Mouse (Mus musculus): ENCODE measurements around the gene Ankrd39. TPM values are rescaled to one million over a fixed set of nuclear protein-coding genes. Genes with fewer than 3 reads are reported as not detected.
"Not testable (repeated sequence)": the region's sequence is repeated elsewhere in the genome, so short reads cannot be mapped to it uniquely, and the experiment has no call there.

Ankrd39 gene
- total RNA-seq, 2 experiments from 2014 or later: 13.4 to 13.7 TPM

DNA sequence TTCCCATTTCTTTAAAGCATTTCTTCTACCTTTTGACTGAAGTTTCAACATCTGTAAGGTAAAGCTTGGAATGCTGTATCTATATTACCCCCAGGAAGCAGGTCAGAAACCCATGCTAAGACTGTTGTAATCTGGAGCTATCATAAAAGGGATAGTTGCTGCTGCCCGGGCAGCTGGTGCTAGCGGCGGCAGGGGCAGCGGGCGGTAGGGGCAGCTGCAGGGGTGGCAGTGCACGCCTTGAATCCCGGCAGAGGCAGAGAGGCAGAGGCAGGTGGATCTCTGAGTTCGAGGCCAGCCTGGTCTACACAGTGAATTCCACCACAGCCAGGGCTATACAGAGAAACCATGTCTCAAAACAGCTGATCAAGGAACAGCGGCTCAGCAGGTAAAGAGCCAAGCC, 4.3 kb downstream of the Ankrd39 start:
- no peak for DNase-seq (ENCODE audit: low spot score in 2 of 2)
- no peak for TF ChIP-seq CTCF (conservative IDR thresholded peaks at IDR 0.05)
- no peak overlapping the region for H3K27ac ChIP-seq
- no peak overlapping the region for H3K4me3 ChIP-seq

DNA sequence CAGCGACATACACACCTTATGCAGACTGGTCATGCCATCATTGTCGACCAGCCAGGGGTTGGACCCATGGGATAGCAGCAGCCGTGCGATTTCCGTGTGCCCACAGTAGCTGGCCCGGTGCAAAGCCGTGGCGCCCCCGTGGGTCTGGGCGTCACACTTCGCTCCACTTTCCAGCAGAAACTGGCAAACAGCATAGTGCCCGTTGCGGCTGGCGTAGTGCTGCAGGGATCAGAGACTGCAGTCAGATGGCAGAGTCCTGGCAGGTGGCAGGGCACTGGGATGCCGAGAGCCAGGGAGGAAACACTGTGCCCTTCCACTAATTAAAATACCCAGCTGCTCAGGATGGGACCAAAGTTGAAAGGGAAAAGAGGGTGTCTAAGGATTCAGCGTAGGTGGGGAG, 5.4 kb downstream of the Ankrd39 start:
- Histone ChIP-seq H3K27ac (no peak overlapping the region), H3K4me3 (no peak overlapping the region)
- no peak for TF ChIP-seq CTCF (conservative IDR thresholded peaks at IDR 0.05)
- DNase-seq (ENCODE audit: low spot score in 2 of 2): no peak

DNA sequence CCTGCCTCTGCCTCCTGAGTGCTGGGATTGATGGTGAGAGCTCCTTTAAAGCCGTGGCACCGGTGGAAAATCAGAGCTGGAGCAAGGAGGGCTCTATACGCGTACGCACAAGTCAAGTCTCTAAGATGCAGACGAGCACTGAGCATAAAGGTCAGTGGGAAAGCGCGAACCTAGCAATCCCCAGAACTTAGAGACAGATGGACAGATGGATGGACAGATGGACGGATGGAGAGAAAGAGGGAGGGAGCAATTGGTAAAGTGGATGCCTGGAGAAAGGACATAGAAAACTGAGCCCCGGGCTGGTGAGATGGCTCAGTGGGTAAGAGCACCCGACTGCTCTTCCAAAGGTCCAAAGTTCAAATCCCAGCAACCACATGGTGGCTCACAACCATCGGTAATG, 6.4 kb downstream of the Ankrd39 start:
- no peak for TF ChIP-seq CTCF (conservative IDR thresholded peaks at IDR 0.05)
- DNase-seq (ENCODE audit: low spot score in 2 of 2): no peak
- no peak overlapping the region for H3K4me3 ChIP-seq
- H3K27ac ChIP-seq: no peak overlapping the region

DNA sequence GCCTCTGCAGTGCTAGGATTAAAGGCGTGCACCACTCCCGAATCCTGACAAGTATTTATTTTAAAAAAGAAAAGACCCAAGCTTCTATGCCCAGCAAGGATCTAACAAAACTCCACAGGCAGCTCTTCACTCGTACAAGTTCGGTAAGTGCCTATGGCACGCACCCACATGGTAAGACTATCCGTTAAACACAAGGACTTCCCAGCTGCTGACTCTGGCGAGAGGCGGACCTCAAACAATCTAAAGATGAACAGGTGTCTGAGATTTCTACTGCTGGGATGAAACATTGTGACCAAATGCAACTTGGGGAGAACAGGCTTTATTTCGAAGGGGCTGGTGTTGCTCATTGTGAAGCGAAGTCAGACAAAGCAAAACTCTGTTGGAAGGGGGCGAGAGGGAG, 7.1 kb downstream of the Ankrd39 start:
- no peak for DNase-seq (ENCODE audit: low spot score in 2 of 2)
- Histone ChIP-seq H3K27ac (no peak overlapping the region), H3K4me3 (no peak overlapping the region)
- no peak for TF ChIP-seq CTCF (conservative IDR thresholded peaks at IDR 0.05)

DNA sequence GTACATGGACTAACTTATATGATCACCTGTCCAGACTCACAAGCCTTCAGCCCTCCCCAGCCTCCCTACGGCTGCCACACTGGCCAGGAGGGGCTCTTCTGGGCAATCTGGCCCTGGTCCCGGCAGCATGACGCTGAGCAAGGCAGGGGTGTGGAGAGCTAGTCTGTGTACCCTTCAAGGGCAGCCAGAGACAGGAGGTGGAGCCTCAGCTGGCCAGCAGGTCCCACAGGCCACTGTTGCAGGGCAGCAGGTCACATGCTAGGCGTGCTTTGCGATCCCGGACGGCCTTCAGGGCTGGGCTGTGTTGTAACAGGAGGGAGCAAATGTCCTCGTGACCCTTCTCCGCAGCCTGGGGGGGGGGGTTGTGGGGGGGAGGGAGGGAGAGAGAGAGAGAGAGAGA, 8.1 kb downstream of the Ankrd39 start, which contains the start of gene Gm42417:
Gene Gm42417 (minus strand): TSS at position 244 of the 400 bp plus-strand sequence.
- H3K4me3 ChIP-seq: no peak within 1 kb of the TSS
- no peak within 1 kb of the TSS for H3K27ac ChIP-seq
- no peak for TF ChIP-seq CTCF (conservative IDR thresholded peaks at IDR 0.05)
- no peak for DNase-seq (ENCODE audit: low spot score in 2 of 2)

- H3K27ac ChIP-seq: no peak overlapping the region
These were observed 8.5 kb downstream of the Ankrd39 start for GRCm38 (mm10) chr1:36538727-36539126.

DNA sequence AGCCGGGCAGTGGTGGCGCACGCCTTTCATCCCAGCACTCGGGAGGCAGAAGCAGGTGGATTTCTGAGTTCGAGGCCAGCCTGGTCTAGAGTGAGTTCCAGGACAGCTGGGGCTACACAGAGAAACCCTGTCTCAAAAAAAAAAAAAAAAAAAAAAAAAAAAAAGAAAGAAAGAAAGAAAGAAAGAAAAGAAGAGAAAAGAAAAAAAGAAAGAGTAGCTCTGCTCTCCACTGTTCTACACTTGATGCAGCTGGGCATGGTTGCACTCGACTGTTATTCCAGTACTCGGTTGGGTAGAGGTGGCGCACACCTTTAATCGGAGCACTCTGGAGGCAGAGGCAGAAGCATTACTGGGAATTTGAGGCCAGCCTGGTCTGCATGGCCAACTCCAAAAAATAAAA, 10.5 kb downstream of the Ankrd39 start, which contains the start of gene Ankrd23:
Gene Ankrd23 (minus strand): TSS at position 101 of the 400 bp plus-strand sequence.
- DNase-seq (ENCODE audit: low spot score in 2 of 2); H3K4me3 ChIP-seq; H3K27ac ChIP-seq: not testable (repeated sequence)

More at GRCm38 (mm10) chr1:36538727-36539126, 8.5 kb downstream of the Ankrd39 start:
- no peak for DNase-seq (ENCODE audit: low spot score in 2 of 2)
- no peak for TF ChIP-seq CTCF (conservative IDR thresholded peaks at IDR 0.05)
- H3K4me3 ChIP-seq: no peak overlapping the region

- H3K4me3 ChIP-seq: no peak overlapping the region
- no peak for TF ChIP-seq CTCF (conservative IDR thresholded peaks at IDR 0.05)
- H3K27ac ChIP-seq: no peak overlapping the region
- no peak for DNase-seq (ENCODE audit: low spot score in 2 of 2)
These were observed 10.9 kb downstream of the Ankrd39 start for GRCm38 (mm10) chr1:36536397-36536728.

DNA sequence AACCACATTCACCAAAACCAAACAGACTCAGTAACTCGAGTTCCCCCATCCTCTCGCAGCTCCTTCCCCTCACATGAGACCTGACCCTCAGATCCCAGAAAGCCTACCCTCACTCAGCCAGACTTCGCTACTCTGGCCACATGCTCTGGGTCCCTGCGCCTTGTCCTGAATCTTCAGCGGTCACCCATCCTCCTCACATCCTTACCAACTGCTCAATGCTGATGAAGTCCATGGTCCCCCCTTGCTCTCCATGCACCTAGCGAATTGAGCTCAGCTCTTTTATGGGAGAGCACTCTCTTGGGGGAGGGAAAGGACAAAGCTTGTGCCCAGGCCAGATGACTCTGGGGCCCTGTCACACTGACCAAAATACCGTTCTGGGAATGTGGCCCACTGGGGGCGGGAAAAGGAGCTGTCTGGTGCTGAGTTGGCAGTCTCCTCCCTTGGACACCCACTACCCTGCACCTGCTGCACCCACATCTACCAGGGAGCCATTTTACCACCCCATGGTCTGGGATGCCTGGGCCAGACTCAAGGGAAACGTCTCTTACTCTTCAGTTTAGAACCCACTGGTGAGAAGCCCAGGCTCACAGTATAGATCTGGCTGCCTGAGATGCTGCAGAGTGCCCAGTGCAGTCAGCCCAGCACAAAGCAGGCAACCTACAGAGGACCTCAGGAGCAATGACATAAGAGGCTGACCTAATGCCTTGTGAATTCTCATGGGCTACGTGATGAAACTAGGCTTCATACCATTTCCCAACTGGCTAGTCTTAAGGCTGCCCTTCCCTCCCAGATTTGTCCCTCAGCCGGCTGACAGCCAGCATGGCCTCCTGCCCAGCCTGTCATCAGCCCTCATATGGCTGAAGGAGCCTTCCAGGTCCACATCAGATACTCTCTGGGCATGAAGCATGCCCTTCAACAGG, 11.5 kb downstream of the Ankrd39 start:
- H3K27ac ChIP-seq: no peak overlapping the region
- H3K4me3 ChIP-seq: no peak overlapping the region
- DNase-seq (ENCODE audit: low spot score in 2 of 2): no peak
- no peak for TF ChIP-seq CTCF (conservative IDR thresholded peaks at IDR 0.05)

DNA sequence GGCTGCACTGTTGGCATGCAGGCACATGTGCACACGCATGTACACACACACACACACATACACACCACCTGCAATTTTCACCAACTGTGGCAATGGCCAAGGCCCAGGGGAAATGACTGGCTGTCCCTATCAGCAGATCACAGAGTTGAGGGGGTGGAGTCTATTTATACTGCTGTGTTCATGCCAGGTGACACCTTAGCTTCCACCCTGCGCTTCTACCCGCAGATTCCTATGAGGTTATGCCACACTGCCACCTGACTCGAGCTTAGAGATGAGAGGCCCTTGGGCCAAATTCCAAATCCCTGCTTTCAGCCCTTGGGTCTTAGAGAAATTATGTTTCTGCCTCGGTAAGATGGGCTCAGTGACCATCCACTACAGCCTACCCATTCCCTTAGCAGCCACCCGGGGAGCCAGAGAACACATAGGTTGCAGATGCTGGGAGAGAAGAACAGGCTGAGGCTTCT, 12.6 kb downstream of the Ankrd39 start:
- H3K27ac ChIP-seq: no peak overlapping the region
- H3K4me3 ChIP-seq: no peak overlapping the region
- peak; percentile 40 for TF ChIP-seq CTCF (conservative IDR thresholded peaks at IDR 0.05)

GRCm38 (mm10) chr1:36533546-36533945, 13.7 kb downstream of the Ankrd39 start:
- Histone ChIP-seq H3K27ac (no peak overlapping the region), H3K4me3 (no peak overlapping the region)
- TF ChIP-seq CTCF (conservative IDR thresholded peaks at IDR 0.05): no peak
- no peak for DNase-seq (ENCODE audit: low spot score in 2 of 2)

More for the DNA sequence above, 12.6 kb downstream of the Ankrd39 start:
- DNase-seq (ENCODE audit: low spot score in 2 of 2): no peak

GRCm38 (mm10) chr1:36531461-36531860, 15.8 kb downstream of the Ankrd39 start:
- no peak for TF ChIP-seq CTCF (conservative IDR thresholded peaks at IDR 0.05)
- DNase-seq (ENCODE audit: low spot score in 2 of 2): no peak
- no peak overlapping the region for H3K27ac ChIP-seq
- no peak overlapping the region for H3K4me3 ChIP-seq

DNA sequence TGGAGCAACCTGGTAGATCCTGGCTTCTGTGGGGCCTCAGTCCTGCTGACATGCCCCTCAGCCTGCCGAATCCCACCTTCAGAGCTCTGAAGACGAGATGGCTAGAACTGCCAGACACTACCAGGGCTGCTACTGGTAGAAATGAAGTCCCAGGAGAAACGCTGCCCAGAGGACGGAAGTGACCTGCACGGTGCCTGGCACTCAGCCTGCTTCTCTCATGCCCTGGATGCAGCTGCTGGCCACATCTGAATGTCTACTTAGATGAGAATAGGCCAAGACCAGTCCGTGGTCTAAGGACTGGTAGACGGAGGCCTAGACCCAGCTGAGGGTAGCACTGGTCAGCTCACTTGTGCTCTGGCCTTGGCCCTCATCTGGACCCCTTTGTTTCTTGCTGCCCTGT, 16.3 kb downstream of the Ankrd39 start:
- Histone ChIP-seq H3K4me3 (no peak overlapping the region), H3K27ac (no peak overlapping the region)
- no peak for DNase-seq (ENCODE audit: low spot score in 2 of 2)
- TF ChIP-seq CTCF (conservative IDR thresholded peaks at IDR 0.05): no peak

- H3K4me3 ChIP-seq: no peak overlapping the region
- no peak overlapping the region for H3K27ac ChIP-seq
- TF ChIP-seq CTCF (conservative IDR thresholded peaks at IDR 0.05): no peak
- no peak for DNase-seq (ENCODE audit: low spot score in 2 of 2)
These were observed 16.8 kb downstream of the Ankrd39 start for GRCm38 (mm10) chr1:36530485-36530884.

All from layer of hippocampus, adult 2 months (tissue).